Mouse (Mus musculus): ENCODE data around the gene Hspb9. TPM values are rescaled to one million over a fixed set of nuclear protein-coding genes. Genes with fewer than 3 reads are reported as not detected.

Hspb9 gene
- not detected for total RNA-seq (2021)

DNA sequence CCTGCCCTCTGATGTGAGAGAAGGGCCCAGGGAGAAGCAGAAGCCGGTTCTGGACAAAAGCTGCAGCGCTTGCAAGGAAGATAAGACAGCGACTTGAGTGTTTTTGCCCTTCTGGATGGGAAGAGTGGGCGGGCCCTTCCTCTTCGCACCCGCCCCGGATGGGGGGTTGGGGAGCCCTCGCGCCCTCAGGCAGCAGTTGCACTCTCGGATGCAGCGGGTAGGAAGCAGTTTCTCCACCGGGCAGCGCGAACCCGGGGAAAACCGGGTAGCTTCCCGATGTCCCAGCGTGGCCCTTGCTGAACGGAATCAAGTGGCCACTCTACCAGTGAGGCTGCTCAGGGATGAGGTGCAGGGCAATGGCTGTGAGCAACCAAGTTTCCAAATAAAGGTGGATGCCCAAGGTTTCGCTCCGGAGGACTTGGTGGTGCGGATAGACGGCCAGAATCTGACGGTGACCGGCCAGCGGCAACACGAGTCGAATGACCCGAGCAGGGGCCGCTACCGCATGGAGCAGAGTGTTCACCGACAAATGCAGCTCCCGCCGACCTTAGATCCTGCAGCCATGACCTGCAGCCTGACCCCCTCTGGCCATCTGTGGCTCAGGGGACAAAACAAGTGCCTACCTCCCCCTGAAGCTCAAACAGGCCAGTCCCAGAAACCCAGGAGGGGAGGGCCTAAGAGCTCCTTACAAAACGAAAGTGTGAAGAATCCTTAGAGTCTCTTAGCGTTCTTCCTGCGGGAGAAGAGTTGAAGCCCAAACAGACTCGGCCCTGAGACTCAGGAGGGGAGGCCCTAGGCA lies at the start of gene Hspb9:
Gene Hspb9, plus strand, starts transcription at position 116 of the 799 bp plus-strand sequence.
- DNase-seq (ENCODE audit: low spot score) = peak; percentile 68
- intact Hi-C loops (cut with DNase I) = loop anchor here (1.0 to 10.0 kb wide), 4 partner anchors 47 to 351 kb away; no protein-coding TSS in a partner anchor

DNA sequence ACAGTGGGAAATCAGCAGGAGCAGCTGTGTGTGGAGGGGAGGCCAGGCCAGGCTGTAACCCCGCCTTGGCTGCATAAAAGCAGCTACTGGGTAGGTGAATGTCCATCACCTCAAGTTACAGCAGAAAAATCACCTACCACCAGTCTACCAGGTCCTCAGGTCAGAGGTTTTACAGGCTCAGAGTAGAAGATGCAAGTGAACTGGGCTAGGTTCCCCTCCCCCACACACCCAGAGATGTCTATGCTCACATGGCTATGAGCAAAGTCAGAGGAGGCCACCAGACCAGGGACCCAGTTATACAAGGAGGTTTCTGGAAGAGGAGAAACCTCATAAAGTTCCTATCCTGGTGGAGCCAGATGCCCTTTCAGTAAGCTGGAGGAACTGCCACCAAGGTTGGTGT lies 42.6 kb upstream of the Hspb9 start:
- no peak for DNase-seq (ENCODE audit: low spot score)
- intact Hi-C loops (cut with DNase I) = no loop called here

DNA sequence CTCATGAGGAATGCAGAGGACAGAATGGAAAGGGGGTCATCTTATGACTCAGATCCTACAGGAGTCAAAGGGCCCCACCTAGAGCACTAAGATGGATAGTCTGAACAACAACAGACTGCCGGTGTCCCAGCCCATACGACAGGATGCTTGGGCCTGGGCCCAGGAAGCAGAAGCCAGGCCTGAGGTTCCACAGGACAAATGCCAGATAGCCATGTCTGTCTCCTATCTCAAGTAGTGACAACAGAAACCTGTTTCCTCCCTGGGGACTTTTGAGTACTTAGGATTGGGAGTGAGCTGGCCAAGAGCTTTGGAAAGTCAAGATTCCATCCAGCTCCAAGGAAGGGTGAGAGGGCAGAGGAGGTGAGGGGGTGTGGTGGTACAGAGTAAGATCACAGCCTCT lies 41.7 kb upstream of the Hspb9 start:
- peak; percentile 29 for DNase-seq (ENCODE audit: low spot score)
- intact Hi-C loops (cut with DNase I) = no loop called here

DNA sequence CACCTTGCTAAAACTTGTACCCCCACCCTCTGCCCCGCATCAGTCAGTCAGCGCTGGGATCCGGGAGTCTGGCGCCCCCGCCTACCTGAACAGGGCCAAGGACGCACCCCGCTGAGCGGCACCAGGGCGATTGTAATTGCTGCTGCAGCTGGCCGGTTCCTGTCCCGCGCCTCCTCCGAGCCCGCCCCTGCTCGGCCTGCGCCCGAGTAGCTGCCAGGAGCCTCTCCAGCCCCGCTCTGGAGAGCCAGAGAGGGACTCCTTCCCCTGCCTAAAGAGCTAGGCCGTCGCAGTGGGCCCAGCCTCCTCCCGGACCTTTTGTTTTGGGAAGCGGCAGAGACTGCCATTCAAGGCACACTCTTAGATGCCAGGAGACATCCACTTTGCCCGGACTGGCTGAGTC lies 40.5 kb upstream of the Hspb9 start:
- peak; percentile 56 for DNase-seq (ENCODE audit: low spot score)
- intact Hi-C loops (cut with DNase I) = no loop called here

DNA sequence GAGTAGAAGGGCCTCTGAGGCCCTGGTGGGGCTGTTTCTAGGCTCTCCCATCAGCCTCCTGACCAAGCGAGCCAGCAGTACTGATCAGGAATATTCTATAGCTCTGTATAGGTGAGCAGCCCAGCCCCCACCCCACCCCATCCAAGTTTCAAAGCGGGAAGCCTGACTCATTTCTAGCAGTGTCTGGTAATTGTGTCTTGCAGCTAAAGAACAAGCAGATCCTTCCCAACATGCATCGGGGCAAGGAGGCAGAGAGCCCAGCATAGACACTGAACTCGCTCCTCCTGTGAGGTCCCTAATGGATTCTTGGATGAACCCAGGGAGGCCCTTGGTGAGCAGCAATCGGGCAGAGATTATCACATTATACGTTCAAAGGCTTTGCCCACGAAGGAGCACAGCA lies 35.8 kb upstream of the Hspb9 start:
- intact Hi-C loops (cut with DNase I) = no loop called here
- no peak for DNase-seq (ENCODE audit: low spot score)

DNA sequence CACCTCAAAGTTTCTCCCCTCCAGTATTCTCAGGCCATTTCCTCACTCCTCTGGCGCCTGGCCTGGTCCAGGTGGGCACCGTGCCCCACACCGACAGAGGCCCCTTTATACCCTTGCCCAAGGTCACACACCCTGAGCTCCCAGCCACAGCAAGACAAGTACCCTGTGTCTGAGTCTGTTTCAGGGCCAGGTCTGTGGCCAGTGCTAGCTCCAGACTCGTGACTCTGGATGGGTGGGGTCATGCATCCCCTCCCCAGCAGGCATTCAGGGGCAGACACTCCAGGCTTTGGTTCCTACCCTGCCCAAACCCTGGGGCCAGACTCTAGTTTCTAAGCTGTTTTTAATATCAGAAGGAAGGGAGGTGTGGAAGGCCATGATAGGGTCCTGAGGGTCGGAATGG lies 31.8 kb upstream of the Hspb9 start:
- intact Hi-C loops (cut with DNase I) = no loop called here
- no peak for DNase-seq (ENCODE audit: low spot score)

DNA sequence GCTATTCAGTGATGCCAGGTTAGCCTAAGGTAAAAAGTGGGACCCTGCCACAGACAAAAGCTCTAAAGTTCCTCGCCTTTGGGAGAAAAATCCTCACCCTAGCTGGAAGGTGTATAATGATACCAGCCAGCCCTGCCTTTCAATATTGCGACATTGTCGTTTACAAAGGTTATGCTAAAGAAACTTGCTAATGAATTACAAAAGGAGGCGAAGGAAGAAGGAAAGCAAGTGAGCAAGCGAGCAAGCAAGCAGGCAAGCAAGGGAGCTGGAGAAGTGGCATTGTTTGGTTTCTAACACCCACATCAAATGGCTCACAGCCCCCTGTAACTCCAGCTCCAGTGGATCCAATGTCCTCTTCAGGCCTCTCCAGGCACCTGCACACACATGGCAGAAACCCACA lies 31.1 kb upstream of the Hspb9 start:
- intact Hi-C loops (cut with DNase I) = no loop called here

DNA sequence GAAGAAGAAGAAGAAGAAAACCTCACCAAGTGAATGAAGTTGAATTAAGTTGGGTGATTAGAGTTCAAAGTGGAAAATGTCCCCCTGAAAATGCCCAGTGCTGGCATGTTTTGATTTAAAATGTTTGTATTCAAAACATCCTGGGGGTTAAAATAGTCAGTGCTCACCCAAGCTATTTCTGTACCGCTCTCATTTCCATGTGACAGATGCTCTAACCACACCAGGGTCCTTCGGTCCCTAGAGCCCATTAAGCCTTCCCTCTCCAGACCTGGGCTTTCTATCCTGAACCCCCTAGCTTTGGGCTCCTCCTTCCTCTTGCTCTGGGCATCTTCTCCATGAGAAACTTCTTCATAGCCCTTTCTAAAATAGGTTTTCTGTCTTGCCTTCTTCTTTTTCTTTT lies 29.6 kb upstream of the Hspb9 start:
- DNase-seq (ENCODE audit: low spot score) = no peak
- intact Hi-C loops (cut with DNase I) = no loop called here

More for the DNA sequence above, 31.1 kb upstream of the Hspb9 start:
- DNase-seq (ENCODE audit: low spot score) = no peak

DNA sequence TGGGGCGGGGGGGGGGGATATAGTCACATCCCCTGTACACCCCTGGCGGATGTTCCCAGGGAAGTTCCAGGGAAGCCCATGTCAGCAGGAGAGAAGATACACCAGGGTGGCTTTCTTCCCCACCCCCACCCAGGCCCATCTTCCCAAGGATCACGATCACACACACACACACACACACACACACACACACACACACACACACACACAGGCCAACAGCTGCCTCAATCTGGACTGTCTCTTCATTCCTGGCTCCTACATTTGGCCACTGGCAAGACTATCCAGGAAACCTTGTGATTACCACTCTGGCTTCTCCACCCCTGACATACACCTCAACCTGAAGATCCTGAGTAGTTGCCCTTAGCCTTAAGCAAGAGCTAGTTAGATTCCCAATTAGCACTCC lies 28.3 kb upstream of the Hspb9 start:
- intact Hi-C loops (cut with DNase I) = no loop called here
- DNase-seq (ENCODE audit: low spot score) = no peak

DNA sequence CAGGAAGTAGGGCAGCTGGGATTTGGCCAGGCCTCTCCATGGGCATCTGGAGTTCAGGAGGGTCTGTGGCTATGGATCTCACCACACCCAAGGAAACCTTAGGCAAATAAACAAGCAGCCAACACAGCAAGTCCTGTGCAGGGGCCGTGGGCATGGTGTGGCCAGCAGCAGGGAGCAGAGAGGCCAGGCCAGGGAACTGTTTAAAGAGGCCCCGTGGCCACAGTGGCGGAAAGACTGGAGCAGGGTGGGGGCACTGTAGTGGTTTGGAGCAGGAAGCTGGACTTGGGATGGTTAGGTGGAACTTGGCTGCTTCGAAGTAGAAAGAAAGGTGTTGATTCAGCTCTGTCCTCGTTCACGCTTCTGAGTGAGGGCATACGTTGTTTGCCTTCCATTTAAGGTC lies 26.4 kb upstream of the Hspb9 start:
- DNase-seq (ENCODE audit: low spot score) = no peak
- intact Hi-C loops (cut with DNase I) = no loop called here

DNA sequence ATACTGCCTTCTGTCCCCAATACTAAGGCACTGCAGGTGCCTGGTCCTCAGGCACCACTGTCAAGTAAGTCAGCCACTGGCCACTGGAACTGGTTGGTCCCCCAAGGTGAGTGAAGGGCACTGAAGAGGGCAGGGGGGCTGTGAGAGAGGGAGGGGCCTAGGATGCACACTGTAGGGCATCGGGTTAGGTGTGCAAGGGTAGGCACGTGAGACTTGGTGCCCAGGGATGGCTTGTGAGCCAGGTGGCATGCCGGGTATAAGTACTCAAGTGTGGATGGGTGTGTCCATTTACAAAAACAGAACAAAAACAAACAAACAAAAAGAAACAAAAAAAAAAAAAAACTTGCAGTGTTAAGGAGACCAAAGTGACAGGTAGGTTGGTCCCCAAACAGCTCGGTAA lies 25.2 kb upstream of the Hspb9 start:
- DNase-seq (ENCODE audit: low spot score) = no peak
- intact Hi-C loops (cut with DNase I) = no loop called here

DNA sequence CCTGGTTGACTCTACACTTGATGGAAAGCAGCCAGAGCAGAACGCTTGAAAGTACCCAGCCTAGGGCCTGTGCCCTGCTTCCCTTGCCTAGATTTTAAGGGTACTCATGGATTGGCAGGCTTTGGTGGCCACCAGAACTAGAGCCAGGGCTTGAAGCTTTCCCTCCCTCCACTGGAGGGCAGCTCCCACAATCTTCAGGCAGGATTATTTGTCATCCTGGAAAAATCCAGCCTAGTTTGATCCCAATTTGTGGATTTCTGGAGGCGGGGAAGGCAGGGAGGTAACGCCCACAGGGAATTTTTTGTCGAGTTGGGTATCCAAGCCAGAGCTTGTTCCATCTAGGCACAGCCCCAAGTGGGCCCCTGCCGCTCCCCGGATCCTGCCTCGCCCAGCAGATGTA lies 23.3 kb upstream of the Hspb9 start:
- intact Hi-C loops (cut with DNase I) = no loop called here
- no peak for DNase-seq (ENCODE audit: low spot score)

DNA sequence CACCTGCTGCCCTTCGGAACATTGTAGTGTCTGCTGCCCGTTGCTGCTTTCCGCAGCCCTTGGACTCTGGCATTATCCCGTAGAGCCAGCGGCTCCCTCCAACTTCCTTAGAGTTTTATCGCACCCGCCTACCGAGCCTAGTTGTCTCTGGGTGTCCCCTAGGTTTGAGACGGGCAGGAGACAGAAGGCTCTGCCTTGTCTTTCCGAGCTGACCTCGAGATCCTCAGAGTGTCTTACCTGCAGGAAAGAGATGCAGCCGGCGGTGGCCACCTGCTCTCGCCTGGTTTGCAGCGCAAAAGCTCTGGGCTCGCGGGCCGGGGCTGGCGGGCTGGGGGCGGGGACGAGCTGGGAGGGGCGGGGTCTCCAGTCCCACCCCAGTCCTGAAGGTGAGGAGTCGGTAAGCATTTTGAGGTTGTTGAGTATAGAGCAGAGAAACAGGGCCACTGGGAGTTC lies 21.5 kb upstream of the Hspb9 start, which contains the start of gene Zfp385c:
Gene Zfp385c, minus strand, starts transcription at position 292 of the 453 bp plus-strand sequence.
- intact Hi-C loops (cut with DNase I) = no loop called here
- DNase-seq (ENCODE audit: low spot score) = no peak

DNA sequence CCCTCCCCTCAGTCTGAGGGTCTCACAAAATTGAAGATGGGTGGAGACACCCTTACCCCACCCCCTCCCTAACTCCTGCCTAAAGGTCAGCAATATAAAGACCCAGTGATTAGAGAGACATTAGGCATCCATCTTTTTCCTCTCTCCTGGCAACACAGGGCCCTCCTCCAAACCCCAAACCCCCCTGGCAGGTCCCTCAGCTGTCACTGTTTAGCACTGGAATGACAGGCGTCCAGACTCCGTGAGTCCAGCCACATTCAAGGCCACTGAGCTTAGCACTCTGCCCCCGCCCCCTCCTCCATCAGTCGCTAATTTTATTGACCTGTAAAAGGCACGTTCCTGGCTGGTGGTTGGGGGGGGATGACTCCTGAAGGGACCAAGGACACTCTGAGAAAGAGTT lies 20.5 kb upstream of the Hspb9 start:
- DNase-seq (ENCODE audit: low spot score) = no peak
- intact Hi-C loops (cut with DNase I) = no loop called here

DNA sequence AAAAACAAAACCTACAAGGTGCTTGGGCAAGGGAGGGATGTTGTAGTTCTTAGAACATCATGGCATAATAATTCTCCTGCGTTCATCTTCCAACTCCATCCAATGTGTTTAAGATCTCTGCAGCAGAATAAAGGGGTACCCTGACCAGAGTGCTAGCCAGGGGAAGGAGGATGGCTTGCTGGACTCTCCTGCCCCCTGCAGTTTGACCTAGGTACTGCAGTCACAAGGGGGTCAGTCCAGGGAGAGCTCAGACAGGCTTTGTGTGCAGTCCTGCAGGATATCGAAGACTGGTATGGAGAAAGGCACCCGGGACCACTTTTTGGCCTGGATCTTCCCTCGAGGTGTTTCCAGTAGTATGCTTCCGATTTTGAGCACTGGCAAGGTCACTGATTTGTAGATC lies 18.7 kb upstream of the Hspb9 start:
- DNase-seq (ENCODE audit: low spot score) = no peak
- intact Hi-C loops (cut with DNase I) = loop anchor here (1.0 to 5.0 kb wide), 3 partner anchors 68 to 208 kb away; no protein-coding TSS in a partner anchor

DNA sequence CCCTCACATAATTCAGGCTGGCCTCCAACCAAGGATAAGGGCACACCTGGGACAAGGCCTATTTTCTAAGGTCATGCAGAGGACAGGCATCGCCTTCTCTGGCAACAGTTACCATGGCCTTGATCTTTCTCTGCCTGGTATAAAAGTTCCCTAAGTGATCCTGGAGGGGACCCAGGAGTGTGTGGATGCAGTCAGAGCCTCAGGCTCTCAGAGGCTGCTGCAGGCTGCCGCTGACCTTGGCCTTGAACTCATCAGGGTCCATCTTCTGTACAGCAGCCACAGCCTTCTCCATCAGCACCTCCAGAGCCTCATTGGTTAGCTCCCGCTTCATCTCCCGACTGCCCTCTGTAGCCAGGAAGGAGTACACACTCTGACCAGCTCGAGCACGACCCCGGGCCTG lies 15.7 kb upstream of the Hspb9 start:
- DNase-seq (ENCODE audit: low spot score) = no peak
- intact Hi-C loops (cut with DNase I) = loop anchor here (5.0 kb wide), 1 partner anchor 211 kb away; no protein-coding TSS in a partner anchor

DNA sequence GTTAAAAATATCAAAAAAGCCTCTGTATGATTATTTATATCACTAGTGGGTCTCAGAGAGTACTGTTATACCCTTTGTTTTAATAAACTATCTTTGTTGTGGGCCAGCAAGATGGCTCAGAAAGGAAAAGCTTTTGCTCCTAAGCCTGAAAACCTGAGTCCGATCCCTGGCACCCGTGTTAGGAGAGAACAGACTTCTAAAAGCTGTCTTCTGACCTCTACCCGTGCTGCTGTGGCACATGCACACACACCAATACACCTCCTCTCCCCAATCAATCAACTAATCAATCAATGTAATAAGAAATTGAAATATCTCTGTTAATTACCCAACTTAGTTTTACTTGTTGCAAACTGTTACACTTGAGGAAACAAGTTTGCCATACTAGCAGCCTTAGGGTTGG lies 12.9 kb upstream of the Hspb9 start:
- DNase-seq (ENCODE audit: low spot score) = no peak
- intact Hi-C loops (cut with DNase I) = no loop called here

DNA sequence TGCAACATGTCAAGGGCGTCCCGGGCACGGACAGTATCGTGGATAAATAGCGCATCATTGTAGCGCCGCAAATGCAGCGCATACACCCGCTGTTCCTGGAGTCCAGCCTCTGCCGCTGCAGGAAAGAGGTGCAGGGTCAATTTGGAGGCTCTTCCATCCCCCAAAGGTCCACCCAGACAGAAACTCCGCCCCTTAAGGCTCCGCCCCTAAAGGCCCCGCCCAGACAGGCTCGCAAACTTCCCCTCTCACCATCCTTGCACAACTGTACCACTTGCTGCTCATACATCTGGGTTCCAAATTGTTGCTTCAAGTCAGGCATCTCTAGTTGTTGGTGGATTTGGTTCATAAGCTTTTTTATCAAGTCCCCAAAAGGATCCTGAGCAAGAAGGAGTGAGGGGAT lies 12.3 kb upstream of the Hspb9 start:
- intact Hi-C loops (cut with DNase I) = no loop called here
- DNase-seq (ENCODE audit: low spot score) = no peak

DNA sequence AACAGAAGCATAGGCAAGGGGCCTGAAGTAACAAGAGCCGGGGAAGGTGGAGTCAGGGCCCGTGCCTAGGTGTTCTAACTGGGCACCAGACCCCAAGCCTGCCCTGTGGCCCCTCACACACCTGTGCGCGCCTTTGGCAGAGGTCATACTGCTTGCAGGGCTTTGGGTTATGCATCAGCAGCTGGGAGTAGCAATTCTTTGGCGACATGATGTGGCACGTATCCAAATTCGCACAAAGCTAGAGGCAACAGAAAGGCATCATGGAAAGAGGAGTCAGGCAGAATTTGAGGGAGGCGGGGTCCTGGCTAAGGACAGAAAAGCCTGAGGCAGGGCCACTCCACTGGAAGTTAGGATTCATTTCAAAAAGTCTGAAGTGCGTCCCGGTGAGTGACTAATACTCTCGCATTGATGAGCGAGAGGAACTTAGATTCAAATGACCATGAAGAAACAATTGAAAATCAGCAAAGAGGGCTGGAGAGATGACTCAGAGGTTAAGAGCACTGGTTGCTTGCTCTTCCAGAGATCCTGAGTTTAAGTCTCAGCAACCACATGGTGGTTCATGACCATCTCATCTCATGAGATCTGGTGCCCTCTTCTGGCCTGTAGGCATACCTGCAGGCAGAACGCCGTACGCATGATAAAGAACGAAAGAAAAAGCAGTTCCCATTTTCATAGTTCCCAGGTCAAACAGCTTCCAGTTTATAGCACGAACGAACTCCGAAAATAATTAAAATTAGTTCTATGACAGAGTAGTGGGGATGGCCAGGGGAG lies 11.4 kb upstream of the Hspb9 start:
- no peak for DNase-seq (ENCODE audit: low spot score)
- intact Hi-C loops (cut with DNase I) = loop anchor here (2.0 kb wide), 2 partner anchors 75 to 131 kb away; no protein-coding TSS in a partner anchor

DNA sequence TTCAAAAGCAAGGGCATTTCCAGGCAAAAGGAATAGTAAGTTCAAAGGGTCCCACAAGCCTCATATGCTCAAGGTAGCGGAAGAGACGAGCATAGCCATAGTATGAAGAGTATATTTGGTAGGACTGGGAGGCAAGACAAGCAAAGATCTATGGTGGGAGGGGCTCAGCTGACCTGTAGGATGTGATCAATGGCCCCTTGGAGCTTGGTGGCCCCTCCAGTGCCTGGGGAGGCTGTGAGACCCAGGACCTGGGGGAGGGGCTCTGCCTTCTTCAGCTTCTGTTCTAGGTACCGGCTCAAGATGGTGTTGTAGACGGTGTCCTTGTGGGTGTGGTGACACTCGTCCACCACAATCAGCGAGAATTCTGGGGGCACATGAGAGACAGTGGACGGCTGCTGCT lies 10.7 kb upstream of the Hspb9 start:
- DNase-seq (ENCODE audit: low spot score) = no peak
- intact Hi-C loops (cut with DNase I) = loop anchor here (2.0 kb wide), 2 partner anchors 76 to 132 kb away; no protein-coding TSS in a partner anchor

DNA sequence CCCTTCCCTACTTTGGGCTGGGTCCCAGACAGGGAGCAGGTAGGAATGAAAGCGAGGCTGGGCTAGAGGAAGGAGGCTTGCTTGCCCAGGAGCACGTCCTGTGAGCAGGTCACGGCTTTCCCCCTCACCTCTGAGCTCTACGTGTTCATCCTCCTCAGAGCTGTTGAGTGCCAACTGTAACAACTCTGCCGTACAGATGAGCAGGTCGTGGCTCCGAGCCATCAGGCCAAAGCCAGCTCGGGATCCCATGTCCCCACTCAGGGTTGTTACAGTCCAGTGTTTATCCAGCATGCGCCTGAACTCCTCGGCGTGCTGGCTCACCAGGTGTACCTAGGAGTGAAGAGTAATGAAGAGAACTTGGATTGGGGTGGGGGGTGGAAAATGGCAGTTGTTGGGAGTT lies 10.3 kb upstream of the Hspb9 start:
- DNase-seq (ENCODE audit: low spot score) = no peak
- intact Hi-C loops (cut with DNase I) = loop anchor here (2.0 kb wide), 2 partner anchors 77 to 133 kb away; no protein-coding TSS in a partner anchor

Data from heart, postnatal 25 days (tissue).